Mouse (Mus musculus): ENCODE data around the gene Ly75.

DNA sequence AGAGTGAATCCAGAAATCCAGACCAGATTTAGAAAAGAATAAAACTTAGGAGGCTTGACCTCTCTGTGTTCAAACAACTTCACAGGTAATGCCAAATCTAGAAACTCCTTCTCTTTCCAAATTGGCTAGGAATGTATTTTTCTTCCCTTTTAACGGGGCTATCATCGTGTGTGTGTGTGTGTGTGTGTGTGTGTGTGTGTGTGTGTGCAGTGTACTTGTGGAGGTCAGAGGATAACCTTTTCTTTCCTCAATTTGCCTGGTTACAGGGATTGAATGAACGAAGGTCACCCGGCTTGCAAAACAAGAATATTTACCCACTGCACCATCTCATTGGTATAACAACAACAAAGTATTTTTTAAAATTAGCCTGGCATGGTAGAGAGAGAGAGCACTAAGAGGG, 100.5 kb downstream of the Ly75 start:
- TF ChIP-seq CTCF (IDR thresholded peaks at IDR 0.05; ENCODE audit: low read depth, low read length) (no peak), GATA1 (IDR thresholded peaks at IDR 0.05; ENCODE audit: borderline replicate concordance, low read length) (no peak), TAL1 (conservative IDR thresholded peaks at IDR 0.05; ENCODE audit: low read depth, low read length) (no peak), GATA2 (IDR thresholded peaks at IDR 0.05; ENCODE audit: borderline replicate concordance, low read depth, low read length) (no peak), POLR2AphosphoS5 (IDR thresholded peaks at IDR 0.05; ENCODE audit: insufficient replicate concordance, low read depth, low read length) (no peak)
